Mouse (Mus musculus) megakaryocyte, embryonic 14.5 days (primary cell): ENCODE measurements around the gene Cytl1.

Experiments used
- FLI1 ChIP-seq: IDR thresholded peaks from 2 replicates; pipeline ENCODE4 v1.6.1; 2012; ENCODE audit warnings: low read length, inconsistent platforms, mixed read lengths
- GATA1 ChIP-seq: IDR thresholded peaks from 3 replicates; pipeline ENCODE4 v1.6.1; 2012; ENCODE audit warnings: mixed read lengths, low read length, inconsistent platforms, borderline replicate concordance

GRCm38 (mm10) chr5:37709257-37709904 lies 25.9 kb upstream of the Cytl1 start:
- TF ChIP-seq FLI1 (no peak), GATA1 (no peak)
